Mouse (Mus musculus): ENCODE data around the gene Ctnnd2.

Ctnnd2 gene

GRCm38 (mm10) chr15:30657588-30657987, 485.2 kb downstream of the Ctnnd2 start:
- no peak for DNase-seq

DNA sequence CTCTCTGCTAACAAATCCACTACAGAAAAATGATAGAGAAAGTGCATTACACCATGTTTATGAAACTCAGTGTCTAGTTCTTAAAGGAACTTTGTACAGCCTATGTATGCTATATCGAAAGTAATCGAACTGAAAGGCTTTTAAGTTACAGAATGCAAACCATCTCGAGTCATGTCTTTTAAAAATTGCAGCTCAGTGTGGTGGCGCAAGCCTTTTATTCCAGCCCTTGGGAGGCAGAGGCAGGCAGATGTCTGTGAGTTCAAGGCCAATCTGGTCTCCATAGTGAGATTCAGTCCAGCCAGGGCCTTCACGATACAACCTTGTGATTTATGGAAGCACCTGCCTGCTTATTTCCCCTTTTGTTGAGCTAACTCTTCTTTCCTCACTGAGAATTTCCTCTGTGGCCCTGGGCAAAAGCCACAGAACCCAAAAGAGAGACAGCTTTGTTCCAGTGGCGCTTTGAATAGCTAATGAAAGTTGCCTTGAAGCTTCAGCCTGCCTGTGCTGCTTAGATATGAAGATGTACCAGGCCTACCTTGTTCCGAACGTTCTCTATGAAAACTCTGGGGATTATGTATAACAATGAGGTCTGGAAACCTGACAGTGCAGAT, 488.3 kb downstream of the Ctnnd2 start:
- DNase-seq = no peak

GRCm38 (mm10) chr15:30661689-30662422, 489.5 kb downstream of the Ctnnd2 start:
- DNase-seq = no peak

DNA sequence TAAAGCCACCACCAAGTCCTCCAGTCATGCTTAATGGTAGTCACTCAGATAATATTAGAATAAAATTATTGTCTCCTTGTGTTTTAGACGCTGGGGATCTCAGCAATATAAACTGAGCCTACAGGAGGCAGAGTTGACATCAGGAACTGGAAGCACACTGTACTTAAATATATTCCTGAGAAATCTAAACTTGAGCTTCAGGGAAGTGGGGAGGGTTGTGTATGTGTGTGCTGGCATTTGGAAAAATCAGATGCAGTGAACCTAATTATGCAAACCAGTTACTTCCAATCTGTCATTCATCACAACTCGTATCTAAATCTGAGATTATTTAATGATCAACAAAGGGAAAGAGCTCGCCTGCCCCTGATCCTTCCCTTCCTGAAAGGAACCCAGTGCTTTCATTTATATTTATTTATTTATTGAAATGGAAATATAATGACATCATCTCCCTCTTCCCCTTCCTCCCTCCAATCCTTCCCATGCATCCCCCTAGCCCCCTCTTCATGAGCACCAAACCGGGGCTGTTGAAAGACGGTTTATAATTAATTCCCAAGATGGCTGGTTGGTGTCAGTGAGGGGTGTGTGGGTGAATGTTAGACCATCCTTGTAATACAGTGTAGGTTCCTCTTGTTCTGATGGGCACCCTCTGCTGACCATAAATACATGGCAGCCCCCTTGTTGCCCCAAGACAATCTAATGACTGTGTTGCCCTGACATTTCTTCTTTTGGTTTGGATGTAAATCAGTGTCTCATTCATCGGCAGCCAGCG, 495.6 kb downstream of the Ctnnd2 start:
- no peak for DNase-seq

DNA sequence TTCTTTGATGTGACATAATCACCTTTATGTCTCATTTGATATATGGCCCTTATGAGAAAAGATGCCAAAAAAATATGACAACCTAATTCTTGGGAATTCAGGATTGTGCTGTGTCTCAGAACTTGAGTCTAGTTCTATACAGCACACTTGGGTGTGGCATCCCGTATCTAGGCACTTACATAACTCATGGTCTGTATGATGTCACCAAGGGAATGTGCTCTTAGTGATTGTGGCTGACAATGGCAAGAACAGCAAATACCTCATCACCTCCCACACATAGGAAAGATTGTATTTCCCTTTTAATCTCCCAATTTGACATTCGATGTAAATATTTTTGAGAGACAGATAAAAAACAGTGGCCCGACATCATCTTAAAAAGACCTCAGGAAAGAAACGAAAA, 509.5 kb downstream of the Ctnnd2 start:
- DNase-seq = no peak

DNA sequence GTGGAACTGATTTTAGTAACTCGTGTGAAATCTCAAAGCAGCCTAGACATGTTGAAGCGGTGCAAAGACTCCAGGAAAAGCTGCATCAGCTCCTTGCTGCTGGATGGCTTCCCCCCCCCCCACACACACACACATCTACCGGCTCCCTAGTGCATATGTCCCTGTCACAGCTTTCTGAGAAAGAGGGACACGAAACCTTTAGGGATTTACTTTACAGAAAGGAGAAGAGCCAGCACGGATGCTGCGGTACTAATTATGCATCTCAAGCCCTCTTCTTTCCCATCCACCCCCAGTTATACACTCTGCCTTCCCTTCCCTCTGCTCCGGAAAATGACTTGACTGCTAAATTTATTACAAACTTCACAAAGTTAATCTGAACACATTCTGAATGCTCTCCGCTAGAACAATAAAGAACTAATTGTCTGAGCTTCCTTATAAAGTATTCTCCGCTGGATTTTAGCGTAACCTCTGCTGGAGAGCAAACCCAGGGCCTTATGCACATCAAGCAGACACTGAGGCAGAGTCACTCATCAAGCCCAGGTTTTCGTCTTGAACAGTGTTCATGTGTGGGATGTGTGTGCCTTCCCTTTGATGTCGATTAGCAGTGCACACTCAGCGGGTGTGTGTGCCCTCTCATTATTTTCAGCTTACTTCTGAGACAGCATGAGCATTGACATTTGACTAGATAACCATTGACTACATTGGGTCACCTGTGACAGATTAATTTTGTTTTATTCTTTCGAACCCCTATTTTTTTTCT, 510.1 kb downstream of the Ctnnd2 start:
- DNase-seq = no peak

- DNase-seq = no peak
Measured at GRCm38 (mm10) chr15:30686206-30687101, 514.1 kb downstream of the Ctnnd2 start.

DNA sequence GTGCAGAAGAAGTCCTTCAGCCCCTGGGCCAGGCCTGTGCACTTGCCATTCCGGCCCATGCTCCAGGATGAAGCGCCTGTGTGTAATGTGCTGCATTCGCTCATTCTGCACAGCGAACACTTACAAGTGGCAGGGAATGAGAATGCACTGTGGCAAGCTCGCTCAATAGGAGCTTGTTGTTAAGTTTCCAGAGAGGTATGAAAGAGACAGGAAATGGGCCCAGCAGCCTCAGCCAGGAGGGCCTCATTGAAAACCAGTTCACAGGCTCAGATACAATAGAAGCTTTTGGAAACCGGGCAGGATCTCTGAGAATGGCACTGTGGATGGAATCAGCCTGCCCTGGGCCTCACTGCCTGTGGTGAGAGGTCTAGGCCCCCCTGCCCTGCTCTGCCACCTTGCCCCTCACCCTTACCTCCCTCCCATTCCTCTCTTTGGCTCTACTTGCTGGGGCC, 521.4 kb downstream of the Ctnnd2 start:
- no peak for DNase-seq

DNA sequence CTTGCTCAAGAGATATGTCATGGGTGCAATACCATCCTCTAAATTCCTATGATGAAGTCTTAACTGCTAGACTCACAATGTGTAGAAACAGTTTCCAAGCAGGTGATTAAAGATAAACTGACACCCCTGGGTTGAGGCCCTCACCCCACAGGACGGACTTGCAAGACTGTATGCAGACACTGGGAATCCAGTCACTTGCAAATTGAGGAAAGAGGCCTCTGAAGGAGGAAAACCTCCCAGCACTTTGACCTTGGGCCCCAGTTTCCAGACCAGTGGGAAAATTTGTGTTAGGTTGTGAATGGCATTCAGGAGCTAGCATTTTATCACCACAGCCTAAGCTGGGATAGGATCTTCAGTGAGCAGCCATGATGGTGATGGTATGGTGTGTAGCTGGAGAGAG, 521.9 kb downstream of the Ctnnd2 start:
- no peak for DNase-seq

DNA sequence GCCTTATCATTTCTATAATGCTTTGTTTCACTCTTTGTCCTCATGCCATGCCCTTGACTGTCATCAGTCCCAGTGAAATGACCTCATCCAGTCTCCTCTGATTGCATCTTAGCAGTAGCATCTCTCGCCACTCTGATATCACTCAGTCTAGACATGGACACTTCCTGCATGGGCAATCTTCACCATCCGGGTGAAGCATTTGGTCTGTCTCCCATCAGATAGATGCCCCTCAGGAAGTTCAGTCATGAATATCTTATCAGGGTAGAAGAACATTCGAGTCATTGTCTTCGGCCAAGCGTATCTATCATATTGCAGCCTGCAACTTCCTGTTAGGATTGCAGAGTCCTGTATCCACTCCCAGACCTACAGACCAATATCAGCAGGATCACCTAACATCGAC, 523.5 kb downstream of the Ctnnd2 start:
- no peak for DNase-seq

GRCm38 (mm10) chr15:30697356-30697755, 525.0 kb downstream of the Ctnnd2 start:
- DNase-seq = no peak

GRCm38 (mm10) chr15:30700762-30701161, 528.4 kb downstream of the Ctnnd2 start:
- DNase-seq = no peak

DNA sequence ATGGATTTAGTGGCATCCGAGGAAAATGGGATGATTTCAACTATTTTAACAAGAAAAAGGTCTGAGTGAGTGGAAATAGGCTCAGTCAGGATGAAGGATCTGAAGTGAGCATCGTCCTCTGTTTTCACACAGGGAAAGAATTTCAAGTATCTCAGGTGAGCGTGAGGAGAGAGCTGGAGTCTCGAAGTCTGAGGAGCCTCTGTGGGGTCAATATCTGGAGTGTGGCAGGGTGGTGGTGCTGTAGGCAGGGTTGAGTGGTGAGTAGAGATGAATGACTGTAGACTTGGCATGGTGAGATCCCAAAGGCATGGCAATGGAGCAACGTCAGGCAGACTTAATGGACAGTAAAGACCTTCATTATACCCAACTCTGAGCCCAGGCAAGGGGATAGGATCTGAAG, 529.2 kb downstream of the Ctnnd2 start:
- DNase-seq = no peak

DNA sequence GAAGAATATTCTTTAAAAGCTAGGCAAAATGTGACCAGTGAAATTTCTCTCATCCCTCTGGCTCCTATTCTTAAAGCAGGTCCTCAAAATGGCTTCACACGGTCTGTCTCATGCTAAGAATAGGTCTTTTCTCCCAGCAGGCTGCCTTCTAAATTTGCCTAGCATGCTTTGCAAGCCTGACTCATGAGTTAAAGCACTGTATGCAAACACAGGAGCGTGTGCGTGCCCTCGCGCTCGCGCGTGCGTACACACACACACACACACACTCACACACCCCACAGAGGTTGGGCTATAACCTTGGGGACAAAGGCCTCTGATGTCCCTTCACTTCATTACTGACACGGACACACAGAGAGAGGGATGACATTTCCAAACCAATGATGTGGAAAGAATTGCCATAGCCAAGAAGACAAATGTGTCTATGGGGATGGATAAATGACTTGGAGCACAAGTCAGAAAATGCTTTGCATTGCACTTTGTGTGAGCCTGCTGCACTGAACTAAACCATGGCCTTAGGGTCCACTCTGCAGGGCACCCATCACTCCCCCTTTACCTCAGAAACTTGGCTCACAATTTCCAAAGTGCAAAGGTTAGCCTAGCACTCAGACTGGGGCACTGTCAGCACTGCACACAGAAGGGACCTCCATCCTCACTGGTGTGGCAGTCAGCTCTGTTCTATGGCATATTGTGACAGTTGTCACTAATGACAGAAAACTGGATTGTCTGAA, 536.8 kb downstream of the Ctnnd2 start:
- DNase-seq = no peak

DNA sequence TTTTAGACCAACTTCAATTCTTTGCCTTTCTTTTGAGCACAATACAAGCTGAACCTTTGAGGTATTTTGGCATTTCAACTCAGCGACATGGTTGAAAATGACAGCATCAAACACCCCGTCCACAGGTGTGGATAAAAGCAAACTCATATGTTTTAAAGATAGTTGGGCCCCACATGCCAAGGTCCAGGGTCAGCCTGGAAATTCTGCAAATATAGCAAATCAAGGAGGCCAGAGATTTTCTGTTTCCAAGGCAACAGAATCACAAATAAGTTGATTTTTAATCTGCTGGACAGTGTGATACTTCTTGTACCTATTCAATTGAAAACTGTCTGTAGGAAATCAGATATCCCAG, 537.3 kb downstream of the Ctnnd2 start:
- no peak for DNase-seq

GRCm38 (mm10) chr15:30714823-30715222, 542.4 kb downstream of the Ctnnd2 start:
- DNase-seq = no peak

DNA sequence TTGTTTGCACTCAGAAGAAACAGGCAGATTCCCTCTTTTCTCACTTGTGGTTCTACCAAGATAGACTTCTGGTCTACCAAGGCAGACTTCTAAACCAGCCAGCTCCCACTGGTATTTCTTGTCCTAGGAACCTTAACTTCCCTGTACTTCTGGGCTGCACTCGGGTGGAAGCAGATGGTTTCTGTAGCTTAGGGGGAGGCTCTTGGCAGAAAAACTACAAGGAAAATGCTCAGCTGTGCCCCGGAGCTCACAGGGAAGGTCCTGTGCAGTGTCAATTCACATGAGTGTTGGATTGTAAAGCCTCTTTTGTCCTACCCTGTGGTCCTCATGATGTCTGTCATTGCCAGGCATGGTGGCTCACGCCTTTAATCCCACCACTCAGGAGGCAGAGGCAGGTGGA, 546.4 kb downstream of the Ctnnd2 start:
- peak; percentile 19 for DNase-seq

- DNase-seq = no peak
Measured at GRCm38 (mm10) chr15:30719226-30719625, 546.8 kb downstream of the Ctnnd2 start.

DNA sequence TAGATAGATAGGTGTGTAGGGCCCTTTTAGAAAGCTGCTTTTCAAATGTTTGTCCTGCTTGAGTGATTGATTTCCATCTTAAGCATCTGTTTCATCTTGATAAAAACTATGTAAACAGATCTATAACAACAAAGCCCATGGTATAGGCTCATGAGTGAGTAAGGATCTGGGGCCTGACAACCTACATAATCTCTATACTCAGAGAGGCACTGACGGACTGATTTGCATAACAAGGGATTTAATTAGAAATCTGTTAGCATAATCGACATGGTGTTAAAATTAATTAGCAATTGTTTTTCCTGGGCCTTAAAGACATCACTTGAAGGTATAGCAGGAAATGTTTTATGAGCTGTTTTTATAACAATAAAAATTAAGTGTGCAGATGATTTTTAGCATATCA, 548.7 kb downstream of the Ctnnd2 start:
- no peak for DNase-seq

GRCm38 (mm10) chr15:30726066-30726465, 553.7 kb downstream of the Ctnnd2 start:
- no peak for DNase-seq

DNA sequence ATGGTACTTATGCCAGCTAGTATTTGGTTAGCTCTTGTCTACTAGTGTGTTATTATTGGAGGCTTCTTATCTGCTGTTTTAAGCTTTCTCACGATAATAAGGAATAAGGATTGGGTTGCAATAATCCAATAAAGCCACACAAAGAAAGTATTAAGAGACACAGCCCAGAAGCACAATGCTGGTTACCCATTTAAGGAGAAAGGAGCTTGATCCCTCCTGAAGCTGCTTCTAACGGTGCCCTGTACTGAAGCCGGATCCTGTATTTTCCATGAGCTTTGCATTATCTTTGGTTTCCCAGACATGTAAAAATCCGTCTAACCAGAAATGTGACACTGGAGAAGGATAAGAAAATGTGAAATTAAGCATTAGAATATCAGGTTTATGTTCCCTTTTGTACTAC, 565.8 kb downstream of the Ctnnd2 start:
- DNase-seq = no peak

DNA sequence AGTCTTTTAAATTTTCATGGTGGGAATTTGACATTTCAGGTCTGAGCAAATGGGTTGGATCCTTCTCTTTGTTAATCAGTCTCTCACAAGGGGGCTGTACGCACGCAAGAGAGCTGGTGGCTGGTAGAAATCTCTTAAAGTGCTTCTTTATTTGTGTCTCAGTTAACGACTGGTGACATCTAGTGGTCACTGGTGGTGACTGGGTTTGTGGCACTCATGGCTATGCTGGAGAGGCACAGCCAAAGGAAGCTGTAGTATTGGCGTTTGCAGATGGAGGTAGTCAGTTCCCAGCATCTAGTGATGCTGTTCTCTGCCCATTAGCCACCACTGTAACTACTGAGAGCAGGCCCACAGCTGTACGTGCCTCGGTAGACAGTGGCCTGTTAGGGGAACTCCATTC, 568.3 kb downstream of the Ctnnd2 start:
- peak; percentile 61 for DNase-seq
